Mouse (Mus musculus) heart, embryonic 12.5 days (tissue): Measurements from ENCODE around the gene Parp3. TPM values are rescaled to one million over a fixed set of nuclear protein-coding genes. Genes with fewer than 3 reads are reported as not detected.

Experiments
- ATAC-seq: fragments of 200-750 bp; cut with Nextera tagmentation; 2 replicates; pipeline ENCODE4 v1.8.0; 2017; ENCODE audit warnings: moderate TSS enrichment, moderate library complexity; ENCODE audit not compliant: insufficient number of reproducible peaks, low FRiP score
- H3K27ac ChIP-seq: fragments of 300-500 bp; sonication (generic); 2 replicates; pipeline ENCODE4 v1.5.1; 2016; ENCODE audit warnings: mild to moderate bottlenecking, moderate library complexity; ENCODE audit not compliant: poor library complexity, severe bottlenecking
- H3K27me3 ChIP-seq: fragments of 300-500 bp; sonication (generic); replicated peaks from 2 replicates; pipeline ENCODE4 v1.6.1; 2016; ENCODE audit warnings: mild to moderate bottlenecking, moderate library complexity
- H3K36me3 ChIP-seq: fragments of 300-500 bp; sonication (generic); 2 replicates; pipeline ENCODE4 v1.6.1; 2016; ENCODE audit warnings: mild to moderate bottlenecking, moderate library complexity
- H3K4me1 ChIP-seq: fragments of 300-500 bp; sonication (generic); replicated peaks from 2 replicates; pipeline ENCODE4 v1.6.1; 2016; ENCODE audit warnings: mild to moderate bottlenecking
- H3K4me2 ChIP-seq: fragments of 300-500 bp; sonication (generic); 2 replicates; pipeline ENCODE4 v1.6.1; 2016; ENCODE audit warnings: mild to moderate bottlenecking, moderate library complexity
- H3K4me3 ChIP-seq: fragments of 300-500 bp; sonication (generic); 2 replicates; pipeline ENCODE4 v1.5.1; 2016; ENCODE audit warnings: mild to moderate bottlenecking
- H3K9ac ChIP-seq: fragments of 300-500 bp; sonication (generic); 2 replicates; pipeline ENCODE4 v1.6.1; 2016; ENCODE audit warnings: mild to moderate bottlenecking, moderate library complexity
- H3K9me3 ChIP-seq: fragments of 300-500 bp; sonication (generic); replicated peaks from 2 replicates; pipeline ENCODE4 v1.6.1; 2016; ENCODE audit warnings: mild to moderate bottlenecking, moderate library complexity
- WGBS: fragments of 180-500 bp; shearing (Covaris S2); methylation state at CpG from one replicate; pipeline ENCODE4 v1.1.7; 2016; 5-methylcytosine and 5-hydroxymethylcytosine counted together
- polyA plus RNA-seq: library from polyadenylated mRNA; unstranded; fragments of >200 nt; fragmentation: Nextera tagmentation; extraction: Ambion mirVana; gene quantifications from 2 replicates; pipeline ENCODE4 v1.2.1, GENCODE M21; 2016

Parp3 gene
- polyA plus RNA-seq, 1 experiment from 2014 or later: 1.0 TPM

- no peaks in the 10 kb centered on the region for H3K9me3 ChIP-seq
- peaks cover 14% of the 10 kb centered on the region for H3K4me1 ChIP-seq
- 33% methylated on average over 26 of the region's 26 CpGs for WGBS
- H3K27me3 ChIP-seq: peaks cover 13% of the 10 kb centered on the region
- peak within 1 kb of the TSS; percentile 93 for H3K4me2 ChIP-seq
- H3K4me3 ChIP-seq: peak within 1 kb of the TSS; percentile 59
- 0 out of 2 replicates have a peak, but pooled peaks have one; percentile 2 for ATAC-seq
- no peak within 1 kb of the TSS for H3K27ac ChIP-seq
- peak within 1 kb of the TSS; percentile 71 for H3K9ac ChIP-seq
- peaks cover 35% of the 10 kb centered on the region for H3K36me3 ChIP-seq
Observed at GRCm38 (mm10) chr9:106465571-106466200, 11.1 kb downstream of the Parp3 start, which contains the start of gene Gpr62. Gene Gpr62, minus strand, starts transcription at chr9:106465938.

- H3K9ac ChIP-seq: peak overlapping the region; percentile 71
- peak; percentile 75 for ATAC-seq
- peaks cover 13% of the 10 kb centered on the region for H3K27me3 ChIP-seq
- peaks cover 42% of the 10 kb centered on the region for H3K36me3 ChIP-seq
- peak overlapping the region; percentile 93 for H3K4me2 ChIP-seq
- WGBS: 2% methylated on average over 98 of the region's 99 CpGs
- peaks cover 17% of the 10 kb centered on the region for H3K4me1 ChIP-seq
- no peaks in the 10 kb centered on the region for H3K9me3 ChIP-seq
- H3K4me3 ChIP-seq: peak overlapping the region; percentile 59
- H3K27ac ChIP-seq: no peak overlapping the region
Observed at GRCm38 (mm10) chr9:106464751-106465541, 11.8 kb downstream of the Parp3 start.

- peaks cover 48% of the 10 kb centered on the region for H3K36me3 ChIP-seq
- H3K9me3 ChIP-seq: no peaks in the 10 kb centered on the region
- peaks cover 30% of the 10 kb centered on the region for H3K4me1 ChIP-seq
- 84% methylated on average over 21 of the region's 21 CpGs for WGBS
- no peak for ATAC-seq
- peaks cover 13% of the 10 kb centered on the region for H3K27me3 ChIP-seq
- no peak overlapping the region for H3K4me2 ChIP-seq
- H3K9ac ChIP-seq: peak overlapping the region; percentile 13; the same call in 1 of the 2 replicates
- no peak overlapping the region for H3K27ac ChIP-seq
- H3K4me3 ChIP-seq: no peak overlapping the region
Observed at GRCm38 (mm10) chr9:106463122-106464063, 13.4 kb downstream of the Parp3 start.

- Histone ChIP-seq H3K27me3 (peaks cover 13% of the 10 kb centered on the region), H3K27ac (no peak overlapping the region), H3K4me2 (no peak overlapping the region), H3K9me3 (no peaks in the 10 kb centered on the region), H3K36me3 (peaks cover 48% of the 10 kb centered on the region), H3K4me3 (no peak overlapping the region), H3K4me1 (peaks cover 40% of the 10 kb centered on the region), H3K9ac (no peak overlapping the region)
- 88% methylated on average over 12 of the region's 12 CpGs for WGBS
- no peak for ATAC-seq
Observed at GRCm38 (mm10) chr9:106462430-106462800, 14.3 kb downstream of the Parp3 start.

GRCm38 (mm10) chr9:106461641-106462429, 14.9 kb downstream of the Parp3 start:
- Histone ChIP-seq H3K4me1 (peaks cover 46% of the 10 kb centered on the region), H3K9ac (no peak overlapping the region), H3K27ac (no peak overlapping the region), H3K4me3 (no peak overlapping the region), H3K9me3 (no peaks in the 10 kb centered on the region), H3K4me2 (no peak overlapping the region), H3K36me3 (peaks cover 48% of the 10 kb centered on the region), H3K27me3 (peaks cover 13% of the 10 kb centered on the region)
- WGBS: 84% methylated on average over 16 of the region's 16 CpGs
- ATAC-seq: no peak

- Histone ChIP-seq H3K27ac (no peak overlapping the region), H3K4me2 (no peak overlapping the region), H3K4me3 (no peak overlapping the region), H3K27me3 (peaks cover 13% of the 10 kb centered on the region), H3K36me3 (peaks cover 50% of the 10 kb centered on the region), H3K9ac (no peak overlapping the region), H3K9me3 (no peaks in the 10 kb centered on the region), H3K4me1 (peaks cover 54% of the 10 kb centered on the region)
- no peak for ATAC-seq
- WGBS: 87% methylated on average over 9 of the region's 9 CpGs
Observed at GRCm38 (mm10) chr9:106461026-106461415, 15.7 kb downstream of the Parp3 start.

GRCm38 (mm10) chr9:106460401-106461025, 16.2 kb downstream of the Parp3 start:
- no peak overlapping the region for H3K4me2 ChIP-seq
- no peak for ATAC-seq
- no peak overlapping the region for H3K4me3 ChIP-seq
- 77% methylated on average over 18 of the region's 18 CpGs for WGBS
- no peaks in the 10 kb centered on the region for H3K9me3 ChIP-seq
- peaks cover 54% of the 10 kb centered on the region for H3K4me1 ChIP-seq
- no peak overlapping the region for H3K9ac ChIP-seq
- H3K36me3 ChIP-seq: peaks cover 50% of the 10 kb centered on the region
- H3K27ac ChIP-seq: no peak overlapping the region
- H3K27me3 ChIP-seq: peaks cover 9% of the 10 kb centered on the region; the same call in 1 of the 2 replicates

GRCm38 (mm10) chr9:106459946-106460345, 16.8 kb downstream of the Parp3 start:
- Histone ChIP-seq H3K4me2 (no peak overlapping the region), H3K27ac (no peak overlapping the region), H3K4me1 (peaks cover 57% of the 10 kb centered on the region), H3K4me3 (no peak overlapping the region), H3K27me3 (peaks cover 9% of the 10 kb centered on the region; the same call in 1 of the 2 replicates), H3K36me3 (peaks cover 50% of the 10 kb centered on the region), H3K9me3 (no peaks in the 10 kb centered on the region), H3K9ac (no peak overlapping the region)
- ATAC-seq: no peak
- 72% methylated on average over 15 of the region's 15 CpGs for WGBS

GRCm38 (mm10) chr9:106457920-106458319, 18.8 kb downstream of the Parp3 start:
- Histone ChIP-seq H3K27ac (no peak overlapping the region), H3K4me1 (peaks cover 63% of the 10 kb centered on the region), H3K4me2 (no peak overlapping the region), H3K9ac (0 out of 2 replicates have a peak overlapping the region, but pooled peaks have one; percentile 10), H3K4me3 (no peak overlapping the region), H3K9me3 (no peaks in the 10 kb centered on the region), H3K36me3 (peaks cover 36% of the 10 kb centered on the region), H3K27me3 (0 out of 2 replicates have a peak, but pooled peaks cover under 1% of the 10 kb centered on the region)
- WGBS: 68% methylated on average over 5 of the region's 5 CpGs
- no peak for ATAC-seq

- Histone ChIP-seq H3K9me3 (no peaks in the 10 kb centered on the region), H3K27ac (peak overlapping the region; percentile 61), H3K27me3 (no peaks in the 10 kb centered on the region), H3K4me1 (peaks cover 70% of the 10 kb centered on the region), H3K9ac (peak overlapping the region; percentile 51), H3K4me2 (peak overlapping the region; percentile 94), H3K4me3 (peak overlapping the region; percentile 4; the same call in 1 of the 2 replicates), H3K36me3 (peaks cover 29% of the 10 kb centered on the region)
- WGBS: 54% methylated on average over 9 of the region's 9 CpGs
- no peak for ATAC-seq
Observed at GRCm38 (mm10) chr9:106457163-106457559, 19.6 kb downstream of the Parp3 start.
